Mouse (Mus musculus) bone marrow, adult 2 months (tissue): ENCODE data around the gene Lingo1.

Experiments
- CTCF ChIP-seq: fragments of 200-500 bp; IDR thresholded peaks from 2 replicates; pipeline ENCODE4 v1.5.1; 2011; ENCODE audit warnings: low read length, control low read depth; ENCODE audit not compliant: control insufficient read depth, insufficient read depth
- POLR2A ChIP-seq: fragments of 200-500 bp; IDR thresholded peaks from 2 replicates; pipeline ENCODE4 v1.6.1; 2011; ENCODE audit warnings: low read depth, mild to moderate bottlenecking, control low read depth, low read length, borderline replicate concordance; ENCODE audit not compliant: control insufficient read depth

DNA sequence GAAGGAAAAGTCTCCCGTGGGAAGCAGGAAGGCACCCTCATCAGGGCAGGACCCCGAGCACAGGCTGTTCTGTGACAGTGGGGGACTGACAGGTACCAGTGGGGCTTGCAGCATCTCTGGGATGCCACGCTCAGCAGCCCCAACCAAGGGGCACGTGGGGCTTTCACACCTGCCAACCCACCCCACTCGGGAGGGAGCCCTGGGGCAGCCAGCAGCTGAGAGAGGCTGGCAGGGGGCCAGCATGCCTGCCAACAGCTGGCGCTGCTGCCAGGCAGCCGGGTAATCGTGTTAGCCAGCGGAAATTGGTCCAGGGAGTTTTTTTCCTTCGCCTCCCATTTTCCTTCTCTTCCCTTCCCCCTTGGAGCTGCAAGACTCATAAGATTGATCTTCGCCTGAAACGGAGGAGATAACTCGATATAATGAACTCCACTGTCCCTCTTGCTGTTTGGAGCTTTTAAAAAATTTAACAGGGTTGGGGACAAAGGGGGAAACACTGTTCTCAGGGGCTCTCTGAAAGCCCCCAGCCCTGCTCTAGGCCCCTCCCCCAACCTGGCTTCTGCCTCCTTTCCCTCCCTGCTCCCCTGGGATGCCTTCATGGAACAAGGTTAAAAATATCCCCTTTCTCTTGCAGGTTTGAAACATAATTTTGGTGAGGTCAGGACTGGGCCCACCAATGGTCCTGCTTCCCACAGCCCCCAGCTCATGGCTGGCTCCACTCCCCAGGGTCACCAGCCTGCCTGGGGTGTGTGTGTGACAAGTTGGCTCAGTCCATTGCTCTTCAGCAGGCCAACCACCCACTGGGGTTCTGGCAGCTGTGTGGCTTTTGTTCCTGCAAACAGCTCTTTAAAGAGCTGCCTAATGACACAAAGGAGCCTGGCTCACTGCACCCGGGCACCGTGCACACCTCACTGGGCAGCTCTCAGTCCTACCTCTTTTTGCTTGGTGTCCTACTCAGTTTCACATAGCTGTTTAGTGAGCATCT is 68.3 kb downstream of the Lingo1 start:
- no peak for TF ChIP-seq POLR2A
- TF ChIP-seq CTCF = no peak
